Mouse (Mus musculus): ENCODE results near the gene Cbfb. TPM values are rescaled to one million over a fixed set of nuclear protein-coding genes. Genes with fewer than 3 reads are reported as not detected.
A peak's percentile ranks its signal among the peaks of the same experiment; 100 is the strongest.
"Not testable (repeated sequence)": the region's sequence is repeated elsewhere in the genome, so short reads cannot be mapped to it uniquely, and the experiment has no call there.

The Cbfb gene
- total and polyA plus RNA-seq, 3 experiments, result 31.4 to 182 (median 81.9) TPM

GRCm38 (mm10) chr8:105223850-105224249 is 53.4 kb downstream of the Cbfb start:
- Histone ChIP-seq H3K4me1 (ENCODE audit: insufficient read depth, low read depth, low read length) (peaks cover 29% of the 10 kb centered on the region), H3K36me3 (replicated peaks) (peaks cover 16% of the 10 kb centered on the region), H3K4me3 (ENCODE audit: low read depth, low read length) (no peak overlapping the region), H3K27me3 (ENCODE audit: insufficient read depth, low read length) (no peaks in the 10 kb centered on the region), H3K9me3 (replicated peaks) (no peaks in the 10 kb centered on the region)
- no peak for ATAC-seq (ENCODE audit: extremely low read depth, insufficient number of reproducible peaks, low FRiP score, poor library complexity, severe bottlenecking)
- TF ChIP-seq TAL1 (conservative IDR thresholded peaks at IDR 0.05; ENCODE audit: low read depth, low read length) (no peak), POLR2AphosphoS5 (IDR thresholded peaks at IDR 0.05; ENCODE audit: insufficient replicate concordance, low read depth, low read length) (no peak), GATA2 (IDR thresholded peaks at IDR 0.05; ENCODE audit: borderline replicate concordance, low read depth, low read length) (no peak), GATA1 (IDR thresholded peaks at IDR 0.05; ENCODE audit: borderline replicate concordance, low read length) (no peak), CTCF (IDR thresholded peaks at IDR 0.05; ENCODE audit: low read depth, low read length) (no peak)
- no peak for DNase-seq (ENCODE audit: low spot score)

- ATAC-seq (ENCODE audit: extremely low read depth, insufficient number of reproducible peaks, low FRiP score, poor library complexity, severe bottlenecking) (peak; percentile 80), DNase-seq (ENCODE audit: low spot score) (peak; percentile 77)
- TF ChIP-seq CTCF (IDR thresholded peaks at IDR 0.05; ENCODE audit: low read depth, low read length) (no peak), GATA2 (IDR thresholded peaks at IDR 0.05; ENCODE audit: borderline replicate concordance, low read depth, low read length) (no peak), TAL1 (conservative IDR thresholded peaks at IDR 0.05; ENCODE audit: low read depth, low read length) (no peak), GATA1 (IDR thresholded peaks at IDR 0.05; ENCODE audit: borderline replicate concordance, low read length) (no peak), POLR2AphosphoS5 (IDR thresholded peaks at IDR 0.05; ENCODE audit: insufficient replicate concordance, low read depth, low read length) (no peak)
- peak within 1 kb of the TSS; percentile 98 for H3K4me3 ChIP-seq (ENCODE audit: low read depth, low read length)
- H3K36me3 ChIP-seq (replicated peaks), result peaks cover 23% of the 10 kb centered on the region
- peaks cover 31% of the 10 kb centered on the region for H3K4me1 ChIP-seq (ENCODE audit: insufficient read depth, low read depth, low read length)
- H3K9me3 ChIP-seq (replicated peaks), result no peaks in the 10 kb centered on the region
- H3K27me3 ChIP-seq (ENCODE audit: insufficient read depth, low read length), result no peaks in the 10 kb centered on the region
These were observed 54.2 kb downstream of the Cbfb start, which contains the start of gene D230025D16Rik for GRCm38 (mm10) chr8:105224413-105225271. TSS of gene D230025D16Rik (plus strand) at chr8:105225145.

- no peaks in the 10 kb centered on the region for H3K9me3 ChIP-seq (replicated peaks)
- peak overlapping the region; percentile 98 for H3K4me3 ChIP-seq (ENCODE audit: low read depth, low read length)
- no peak for TF ChIP-seq GATA2 (IDR thresholded peaks at IDR 0.05; ENCODE audit: borderline replicate concordance, low read depth, low read length)
- TF ChIP-seq CTCF (IDR thresholded peaks at IDR 0.05; ENCODE audit: low read depth, low read length), result no peak
- TF ChIP-seq GATA1 (IDR thresholded peaks at IDR 0.05; ENCODE audit: borderline replicate concordance, low read length), result no peak
- no peak for TF ChIP-seq TAL1 (conservative IDR thresholded peaks at IDR 0.05; ENCODE audit: low read depth, low read length)
- no peak for TF ChIP-seq POLR2AphosphoS5 (IDR thresholded peaks at IDR 0.05; ENCODE audit: insufficient replicate concordance, low read depth, low read length)
- ATAC-seq (ENCODE audit: extremely low read depth, insufficient number of reproducible peaks, low FRiP score, poor library complexity, severe bottlenecking) (no peak), DNase-seq (ENCODE audit: low spot score) (peak; percentile 12)
- no peaks in the 10 kb centered on the region for H3K27me3 ChIP-seq (ENCODE audit: insufficient read depth, low read length)
- peaks cover 32% of the 10 kb centered on the region for H3K4me1 ChIP-seq (ENCODE audit: insufficient read depth, low read depth, low read length)
- H3K36me3 ChIP-seq (replicated peaks), result peaks cover 29% of the 10 kb centered on the region
These were observed 54.8 kb downstream of the Cbfb start for GRCm38 (mm10) chr8:105225272-105225593.

- TF ChIP-seq POLR2AphosphoS5 (IDR thresholded peaks at IDR 0.05; ENCODE audit: insufficient replicate concordance, low read depth, low read length) (no peak), GATA1 (IDR thresholded peaks at IDR 0.05; ENCODE audit: borderline replicate concordance, low read length) (no peak)
- ATAC-seq (ENCODE audit: extremely low read depth, insufficient number of reproducible peaks, low FRiP score, poor library complexity, severe bottlenecking) (no peak), DNase-seq (ENCODE audit: low spot score) (no peak)
- Histone ChIP-seq H3K4me1 (ENCODE audit: insufficient read depth, low read depth, low read length) (peaks cover 35% of the 10 kb centered on the region), H3K9me3 (replicated peaks) (no peaks in the 10 kb centered on the region), H3K4me3 (ENCODE audit: low read depth, low read length) (peak overlapping the region; percentile 98), H3K27me3 (ENCODE audit: insufficient read depth, low read length) (no peaks in the 10 kb centered on the region), H3K36me3 (replicated peaks) (peaks cover 34% of the 10 kb centered on the region)
These were observed 55.4 kb downstream of the Cbfb start for GRCm38 (mm10) chr8:105225917-105226316.

- DNase-seq (ENCODE audit: low spot score) (no peak), ATAC-seq (ENCODE audit: extremely low read depth, insufficient number of reproducible peaks, low FRiP score, poor library complexity, severe bottlenecking) (no peak)
- H3K27me3 ChIP-seq (ENCODE audit: insufficient read depth, low read length), result no peaks in the 10 kb centered on the region
- no peak overlapping the region for H3K4me3 ChIP-seq (ENCODE audit: low read depth, low read length)
- peaks cover 83% of the 10 kb centered on the region for H3K36me3 ChIP-seq (replicated peaks)
- no peak for TF ChIP-seq CTCF (IDR thresholded peaks at IDR 0.05; ENCODE audit: low read depth, low read length)
- TF ChIP-seq GATA1 (IDR thresholded peaks at IDR 0.05; ENCODE audit: borderline replicate concordance, low read length), result no peak
- no peak for TF ChIP-seq GATA2 (IDR thresholded peaks at IDR 0.05; ENCODE audit: borderline replicate concordance, low read depth, low read length)
- no peak for TF ChIP-seq TAL1 (conservative IDR thresholded peaks at IDR 0.05; ENCODE audit: low read depth, low read length)
- no peak for TF ChIP-seq POLR2AphosphoS5 (IDR thresholded peaks at IDR 0.05; ENCODE audit: insufficient replicate concordance, low read depth, low read length)
- peaks cover 36% of the 10 kb centered on the region for H3K4me1 ChIP-seq (ENCODE audit: insufficient read depth, low read depth, low read length)
- no peaks in the 10 kb centered on the region for H3K9me3 ChIP-seq (replicated peaks)
These were observed 61.2 kb downstream of the Cbfb start for GRCm38 (mm10) chr8:105231503-105232320.

- H3K4me3 ChIP-seq (ENCODE audit: low read depth, low read length); ATAC-seq (ENCODE audit: extremely low read depth, insufficient number of reproducible peaks, low FRiP score, poor library complexity, severe bottlenecking); DNase-seq (ENCODE audit: low spot score); H3K27me3 ChIP-seq (ENCODE audit: insufficient read depth, low read length); H3K9me3 ChIP-seq (replicated peaks): not testable (repeated sequence)
- Histone ChIP-seq H3K36me3 (replicated peaks) (peaks cover 83% of the 10 kb centered on the region), H3K4me1 (ENCODE audit: insufficient read depth, low read depth, low read length) (peaks cover 36% of the 10 kb centered on the region)
These were observed 61.8 kb downstream of the Cbfb start for GRCm38 (mm10) chr8:105232321-105232693.
